Mouse (Mus musculus): ENCODE results near the gene Clca2. TPM values are rescaled to one million over a fixed set of nuclear protein-coding genes. Genes with fewer than 3 reads are reported as not detected.

Clca2 gene
- 0.77 and 1.1 TPM in 2 replicates for polyA plus RNA-seq (2015; fragmentation: Nextera tagmentation; extraction: Ambion mirVana)

DNA sequence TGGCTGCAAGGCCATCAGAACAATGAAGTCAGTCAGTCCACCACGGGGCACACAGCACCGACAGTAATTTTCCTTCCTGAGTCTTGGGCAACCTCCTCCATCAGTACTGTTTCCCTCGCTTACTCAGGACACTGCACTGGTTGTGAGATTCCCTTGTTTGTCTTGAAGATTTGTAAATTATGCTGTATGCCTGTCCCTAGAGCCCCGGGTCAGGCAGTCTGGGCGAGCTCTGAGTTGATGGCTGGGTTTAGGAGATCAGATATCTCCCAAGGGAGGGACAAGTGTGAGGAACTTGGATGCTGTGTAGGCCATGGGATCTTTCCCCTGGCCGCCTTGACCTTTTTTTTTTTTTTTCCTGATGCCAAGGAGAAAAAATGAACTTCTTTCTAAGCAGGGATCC lies at the start of gene Clca2:
Clca2 (minus strand) TSS at position 153 of the 400 bp plus-strand sequence.
- Histone ChIP-seq H3K4me2 (no peak within 1 kb of the TSS), H3K27me3 (replicated peaks) (no peaks in the 10 kb centered on the region), H3K4me3 (replicated peaks) (no peak within 1 kb of the TSS), H3K36me3 (no peaks in the 10 kb centered on the region), H3K9me3 (no peaks in the 10 kb centered on the region), H3K9ac (no peak within 1 kb of the TSS), H3K27ac (peak within 1 kb of the TSS; percentile 26; the same call in 1 of the 2 replicates), H3K4me1 (0 out of 2 replicates have a peak, but pooled peaks cover 3% of the 10 kb centered on the region)
- 67% methylated on average over 6 of the region's 6 CpGs for WGBS
- ATAC-seq (ENCODE audit: insufficient read depth, low FRiP score, low read depth) = no peak

- Histone ChIP-seq H3K4me2 (no peak overlapping the region), H3K4me1 (no peaks in the 10 kb centered on the region), H3K9me3 (no peaks in the 10 kb centered on the region), H3K27ac (no peak overlapping the region), H3K4me3 (replicated peaks) (no peak overlapping the region), H3K9ac (no peak overlapping the region), H3K27me3 (replicated peaks) (no peaks in the 10 kb centered on the region), H3K36me3 (0 out of 2 replicates have a peak, but pooled peaks cover 3% of the 10 kb centered on the region)
- ATAC-seq (ENCODE audit: insufficient read depth, low FRiP score, low read depth) = no peak
Observed at GRCm38 (mm10) chr3:145147952-145148351, 48.7 kb upstream of the Clca2 start.

GRCm38 (mm10) chr3:145147483-145147882 lies 48.2 kb upstream of the Clca2 start:
- H3K9ac ChIP-seq = no peak overlapping the region
- 81% methylated on average over 2 of the region's 2 CpGs for WGBS
- no peak overlapping the region for H3K4me2 ChIP-seq

DNA sequence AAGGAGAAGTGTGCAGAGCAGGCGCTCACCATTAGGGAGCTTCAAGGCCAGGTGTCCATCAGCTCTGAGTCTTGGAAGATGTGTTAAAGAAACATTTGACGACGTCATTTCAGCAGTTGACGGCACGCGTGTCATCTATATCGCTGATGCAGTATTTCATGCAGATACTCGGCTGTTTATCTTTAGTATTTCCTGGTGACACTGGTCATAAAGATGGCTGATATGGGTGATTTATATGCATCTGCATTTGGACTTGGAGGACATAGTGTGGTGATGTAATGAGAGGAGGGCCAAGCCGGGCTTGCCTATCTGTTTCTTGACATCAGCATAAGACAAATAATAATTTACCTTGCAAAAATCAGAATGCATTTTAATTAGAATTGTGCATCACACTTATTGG lies 47.6 kb upstream of the Clca2 start:
- WGBS = 93% methylated on average over 9 of the region's 9 CpGs
- no peak for ATAC-seq (ENCODE audit: insufficient read depth, low FRiP score, low read depth)
- Histone ChIP-seq H3K27ac (no peak overlapping the region), H3K36me3 (0 out of 2 replicates have a peak, but pooled peaks cover 3% of the 10 kb centered on the region), H3K4me3 (replicated peaks) (no peak overlapping the region), H3K27me3 (replicated peaks) (no peaks in the 10 kb centered on the region), H3K9ac (no peak overlapping the region), H3K4me1 (no peaks in the 10 kb centered on the region), H3K9me3 (no peaks in the 10 kb centered on the region), H3K4me2 (no peak overlapping the region)

More at GRCm38 (mm10) chr3:145147483-145147882, 48.2 kb upstream of the Clca2 start:
- Histone ChIP-seq H3K27me3 (replicated peaks) (no peaks in the 10 kb centered on the region), H3K36me3 (0 out of 2 replicates have a peak, but pooled peaks cover 3% of the 10 kb centered on the region), H3K4me1 (no peaks in the 10 kb centered on the region), H3K27ac (no peak overlapping the region), H3K4me3 (replicated peaks) (no peak overlapping the region), H3K9me3 (no peaks in the 10 kb centered on the region)
- no peak for ATAC-seq (ENCODE audit: insufficient read depth, low FRiP score, low read depth)

GRCm38 (mm10) chr3:145143856-145144255 lies 44.6 kb upstream of the Clca2 start:
- no peak overlapping the region for H3K27ac ChIP-seq
- no peak overlapping the region for H3K4me3 ChIP-seq (replicated peaks)
- H3K36me3 ChIP-seq = no peaks in the 10 kb centered on the region
- H3K9ac ChIP-seq = no peak overlapping the region
- no peaks in the 10 kb centered on the region for H3K9me3 ChIP-seq
- no peak overlapping the region for H3K4me2 ChIP-seq
- WGBS = 88% methylated on average over 10 of the region's 10 CpGs
- no peak for ATAC-seq (ENCODE audit: insufficient read depth, low FRiP score, low read depth)
- no peaks in the 10 kb centered on the region for H3K27me3 ChIP-seq (replicated peaks)
- H3K4me1 ChIP-seq = no peaks in the 10 kb centered on the region

GRCm38 (mm10) chr3:145142925-145143324 lies 43.7 kb upstream of the Clca2 start:
- H3K27ac ChIP-seq = no peak overlapping the region

DNA sequence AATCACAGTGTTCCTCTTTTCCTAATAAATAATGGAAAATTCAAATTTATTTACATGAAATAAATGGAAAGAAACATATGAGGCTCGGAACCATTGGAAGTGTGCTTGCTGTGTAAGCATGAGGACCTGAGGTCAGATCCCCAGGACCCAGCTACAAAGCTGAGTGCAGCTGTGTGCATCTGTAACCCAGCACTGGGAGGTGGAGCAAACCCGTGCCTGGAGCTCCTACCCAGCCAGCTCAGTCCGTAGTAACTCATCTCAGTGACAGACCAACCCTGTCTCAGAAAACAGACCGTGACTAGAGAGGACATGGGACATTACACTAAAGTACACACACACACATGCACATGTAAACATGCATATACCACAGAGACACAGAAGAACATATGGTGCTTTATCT lies 41.0 kb upstream of the Clca2 start:
- peak; percentile 75; the same call in 1 of the 2 replicates for ATAC-seq (ENCODE audit: insufficient read depth, low FRiP score, low read depth)
- Histone ChIP-seq H3K4me2 (no peak overlapping the region), H3K4me3 (replicated peaks) (no peak overlapping the region), H3K9ac (no peak overlapping the region), H3K9me3 (no peaks in the 10 kb centered on the region), H3K36me3 (no peaks in the 10 kb centered on the region), H3K27ac (no peak overlapping the region; the same call in 1 of the 2 replicates), H3K4me1 (no peaks in the 10 kb centered on the region), H3K27me3 (replicated peaks) (no peaks in the 10 kb centered on the region)
- WGBS = 62% methylated on average over 4 of the region's 4 CpGs

More at GRCm38 (mm10) chr3:145142925-145143324, 43.7 kb upstream of the Clca2 start:
- no peak for ATAC-seq (ENCODE audit: insufficient read depth, low FRiP score, low read depth)
- no peak overlapping the region for H3K4me3 ChIP-seq (replicated peaks)
- no peaks in the 10 kb centered on the region for H3K9me3 ChIP-seq
- H3K9ac ChIP-seq = no peak overlapping the region
- no peaks in the 10 kb centered on the region for H3K4me1 ChIP-seq
- no peak overlapping the region for H3K4me2 ChIP-seq
- H3K27me3 ChIP-seq (replicated peaks) = no peaks in the 10 kb centered on the region
- H3K36me3 ChIP-seq = no peaks in the 10 kb centered on the region

DNA sequence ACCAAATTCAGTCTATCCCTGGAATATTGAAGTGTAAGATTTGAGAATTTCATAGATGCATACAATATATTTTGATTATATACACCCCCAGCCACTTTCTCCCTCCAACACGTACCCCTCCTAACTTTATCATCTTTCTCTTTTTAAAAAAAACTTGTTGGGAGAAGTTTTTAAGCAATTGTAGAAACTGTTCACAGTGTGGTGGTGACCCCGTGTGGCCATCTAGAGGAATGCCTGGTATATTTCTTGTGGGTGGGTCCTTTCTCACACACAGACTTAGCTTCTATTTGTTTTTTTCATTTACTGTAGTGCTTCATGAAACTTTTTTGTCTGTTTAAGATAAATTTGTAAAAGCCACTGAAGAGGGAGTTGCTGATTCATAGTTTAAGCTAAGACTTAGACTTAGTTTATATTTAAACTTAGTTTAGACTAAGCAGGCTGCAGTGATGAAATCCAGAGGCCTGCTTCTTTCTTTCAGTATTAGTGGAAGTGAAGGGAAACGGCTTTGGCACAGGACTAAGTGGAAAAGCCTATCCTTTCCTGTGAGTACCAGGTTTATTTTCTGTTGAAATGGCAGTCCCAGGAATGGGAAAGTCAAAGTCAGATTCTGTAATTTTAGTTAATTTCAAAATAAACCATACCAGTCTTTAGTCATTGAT lies 32.1 kb upstream of the Clca2 start:
- H3K27me3 ChIP-seq (replicated peaks) = no peaks in the 10 kb centered on the region
- H3K4me3 ChIP-seq (replicated peaks) = no peak overlapping the region
- H3K4me1 ChIP-seq = no peaks in the 10 kb centered on the region
- H3K27ac ChIP-seq = no peak overlapping the region
- 12% methylated on average over 3 of the region's 3 CpGs for WGBS
- no peaks in the 10 kb centered on the region for H3K9me3 ChIP-seq
- no peak overlapping the region for H3K4me2 ChIP-seq
- peaks cover 6% of the 10 kb centered on the region; the same call in 1 of the 2 replicates for H3K36me3 ChIP-seq
- no peak overlapping the region for H3K9ac ChIP-seq
- ATAC-seq (ENCODE audit: insufficient read depth, low FRiP score, low read depth) = peak; percentile 63; the same call in 1 of the 2 replicates

DNA sequence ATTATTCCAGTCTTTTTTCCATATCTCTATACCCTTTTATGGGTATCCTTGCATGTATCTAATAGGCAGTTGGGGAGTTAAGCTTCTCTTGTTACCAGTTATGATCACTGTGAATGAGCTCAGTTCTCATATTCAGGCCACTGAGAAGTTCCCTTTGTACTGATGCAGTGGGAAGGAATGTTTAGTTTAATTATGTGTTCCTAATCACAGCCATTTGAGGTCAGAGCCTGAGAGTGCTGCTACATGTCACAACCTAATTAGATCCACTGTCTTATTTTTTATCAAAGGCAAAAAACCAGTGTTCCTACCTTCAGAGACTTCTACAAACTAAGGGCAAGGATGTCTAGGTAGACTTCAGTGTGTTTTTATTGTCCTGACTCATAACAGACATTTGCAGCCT lies 30.1 kb upstream of the Clca2 start:
- no peaks in the 10 kb centered on the region for H3K9me3 ChIP-seq
- H3K4me3 ChIP-seq (replicated peaks) = no peak overlapping the region
- H3K4me2 ChIP-seq = no peak overlapping the region
- no peaks in the 10 kb centered on the region for H3K4me1 ChIP-seq
- no peak for ATAC-seq (ENCODE audit: insufficient read depth, low FRiP score, low read depth)
- no peak overlapping the region for H3K9ac ChIP-seq
- no peak overlapping the region for H3K27ac ChIP-seq
- H3K27me3 ChIP-seq (replicated peaks) = no peaks in the 10 kb centered on the region
- H3K36me3 ChIP-seq = peaks cover 6% of the 10 kb centered on the region; the same call in 1 of the 2 replicates

DNA sequence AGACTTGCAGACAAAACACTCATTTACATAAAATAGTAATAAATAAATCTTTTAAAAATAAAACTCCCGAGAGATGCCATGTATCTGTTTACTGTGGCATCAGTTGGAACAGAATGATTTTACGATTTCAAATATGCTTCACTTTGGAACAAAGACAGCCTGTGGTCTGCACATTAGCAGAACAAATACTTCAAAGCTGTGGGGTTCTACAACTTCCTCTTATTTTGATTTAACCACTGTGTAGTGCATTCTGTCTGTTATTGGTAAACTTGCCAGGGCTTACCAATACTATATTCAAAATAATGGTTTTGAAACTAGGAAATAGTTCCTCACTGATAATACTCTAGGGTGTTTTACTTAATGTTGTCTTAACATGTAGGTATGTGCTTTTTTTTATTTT lies 27.4 kb upstream of the Clca2 start:
- H3K9me3 ChIP-seq = no peaks in the 10 kb centered on the region
- H3K27me3 ChIP-seq (replicated peaks) = no peaks in the 10 kb centered on the region
- no peak for ATAC-seq (ENCODE audit: insufficient read depth, low FRiP score, low read depth)
- no peak overlapping the region for H3K4me2 ChIP-seq
- 86% methylated on average over 2 of the region's 2 CpGs for WGBS
- H3K27ac ChIP-seq = no peak overlapping the region
- H3K4me1 ChIP-seq = no peaks in the 10 kb centered on the region; the same call in 1 of the 2 replicates
- no peak overlapping the region for H3K9ac ChIP-seq
- no peaks in the 10 kb centered on the region for H3K36me3 ChIP-seq
- no peak overlapping the region for H3K4me3 ChIP-seq (replicated peaks)

- 66% methylated on average over 7 of the region's 7 CpGs for WGBS
- H3K9ac ChIP-seq = no peak overlapping the region
- H3K27me3 ChIP-seq (replicated peaks) = no peaks in the 10 kb centered on the region
- H3K36me3 ChIP-seq = no peaks in the 10 kb centered on the region
- no peaks in the 10 kb centered on the region for H3K9me3 ChIP-seq
- peaks cover 5% of the 10 kb centered on the region; the same call in 1 of the 2 replicates for H3K4me1 ChIP-seq
- no peak overlapping the region for H3K27ac ChIP-seq
- no peak for ATAC-seq (ENCODE audit: insufficient read depth, low FRiP score, low read depth)
- H3K4me3 ChIP-seq (replicated peaks) = peak overlapping the region; percentile 91
- H3K4me2 ChIP-seq = peak overlapping the region; percentile 62
Observed at GRCm38 (mm10) chr3:145119425-145119824, 20.2 kb upstream of the Clca2 start.

DNA sequence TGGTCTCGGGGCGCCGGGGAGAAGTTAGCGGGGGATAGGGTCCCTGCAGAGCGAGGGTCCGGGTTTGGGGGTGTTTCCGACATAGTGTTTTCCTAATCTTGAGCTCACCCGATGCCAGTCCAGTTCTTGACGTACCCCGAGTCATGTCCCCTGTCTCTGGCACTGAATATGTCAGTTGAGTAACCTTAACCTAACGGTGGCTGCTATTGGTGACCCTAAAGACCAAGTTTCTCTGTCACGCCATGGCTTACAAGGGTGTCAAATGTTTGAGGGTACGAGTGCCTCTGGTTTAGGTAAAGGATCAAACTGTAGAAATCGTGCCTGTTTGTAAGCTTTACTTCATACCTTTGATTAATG lies 19.7 kb upstream of the Clca2 start:
- peak overlapping the region; percentile 81 for H3K9ac ChIP-seq
- no peaks in the 10 kb centered on the region for H3K36me3 ChIP-seq
- peak overlapping the region; percentile 91 for H3K4me3 ChIP-seq (replicated peaks)
- peaks cover 5% of the 10 kb centered on the region; the same call in 1 of the 2 replicates for H3K4me1 ChIP-seq
- peak overlapping the region; percentile 62 for H3K4me2 ChIP-seq
- H3K9me3 ChIP-seq = no peaks in the 10 kb centered on the region
- 3% methylated on average over 14 of the region's 14 CpGs for WGBS
- peak overlapping the region; percentile 99 for H3K27ac ChIP-seq
- H3K27me3 ChIP-seq (replicated peaks) = no peaks in the 10 kb centered on the region
- no peak for ATAC-seq (ENCODE audit: insufficient read depth, low FRiP score, low read depth)

All from stomach, embryonic 15.5 days (tissue).